Mouse (Mus musculus) heart, postnatal 0 days (tissue): ENCODE measurements around the gene Vwa7. TPM values are rescaled to one million over a fixed set of nuclear protein-coding genes. Genes with fewer than 3 reads are reported as not detected.
A peak's percentile ranks its signal among the peaks of the same experiment; 100 is the strongest.

Experiments used
- ATAC-seq: fragments of 200-750 bp; cut with Nextera tagmentation; 2 replicates; pipeline ENCODE4 v1.8.0; 2017; ENCODE audit warnings: low read depth, moderate number of reproducible peaks, moderate library complexity; ENCODE audit not compliant: insufficient read depth
- DNase-seq: peaks from one replicate; pipeline ENCODE4 v3.0.0-alpha.2; 2016; ENCODE audit warnings: low spot score
- H3K27ac ChIP-seq: fragments of 300-500 bp; sonication (generic); 2 replicates; pipeline ENCODE4 v1.5.1; 2014; ENCODE audit warnings: low read depth, mild to moderate bottlenecking
- H3K27me3 ChIP-seq: fragments of 300-500 bp; sonication (generic); 2 replicates; pipeline ENCODE4 v1.6.1; 2014; ENCODE audit warnings: low read length, mixed read lengths; ENCODE audit not compliant: control insufficient read depth, insufficient read depth
- H3K36me3 ChIP-seq: fragments of 300-500 bp; sonication (generic); replicated peaks from 2 replicates; pipeline ENCODE4 v1.6.1; 2014; ENCODE audit warnings: low read length, mixed read lengths; ENCODE audit not compliant: control insufficient read depth, insufficient read depth
- H3K4me1 ChIP-seq: fragments of 300-500 bp; sonication (generic); 2 replicates; pipeline ENCODE4 v1.6.1; 2014; ENCODE audit warnings: antibody characterized with exemption; ENCODE audit not compliant: control insufficient read depth, insufficient read depth
- H3K4me2 ChIP-seq: fragments of 300-500 bp; sonication (generic); 2 replicates; pipeline ENCODE4 v1.6.1; 2014; ENCODE audit warnings: low read depth, mild to moderate bottlenecking, low read length, moderate library complexity
- H3K4me3 ChIP-seq: fragments of 300-500 bp; sonication (generic); 2 replicates; pipeline ENCODE4 v1.5.1; 2014; ENCODE audit warnings: low read depth, low read length
- H3K9ac ChIP-seq: fragments of 300-500 bp; sonication (generic); replicated peaks from 2 replicates; pipeline ENCODE4 v1.6.1; 2014; ENCODE audit warnings: low read depth, low read length, mixed read lengths
- H3K9me3 ChIP-seq: fragments of 300-500 bp; sonication (generic); replicated peaks from 2 replicates; pipeline ENCODE4 v1.6.1; 2016; ENCODE audit warnings: low read length; ENCODE audit not compliant: control insufficient read depth
- CTCF ChIP-seq: IDR thresholded peaks from 2 replicates; pipeline ENCODE4 v1.5.1; 2016; ENCODE audit warnings: antibody characterized with exemption, control low read depth, low read depth
- EP300 ChIP-seq: IDR thresholded peaks from 2 replicates; pipeline ENCODE4 v1.6.1; 2016; ENCODE audit warnings: antibody characterized with exemption, low read depth
- WGBS: fragments of 180-500 bp; shearing (Covaris S2); extraction: QIAGEN DNeasy Blood & Tissue Kit; methylation state at CpG from one replicate; pipeline ENCODE4 v1.1.7; 2014; 5-methylcytosine and 5-hydroxymethylcytosine counted together
- polyA plus RNA-seq: library from polyadenylated mRNA; unstranded; fragments of >200 nt; fragmentation: Nextera tagmentation; extraction: Ambion mirVana; gene quantifications from 2 replicates; pipeline ENCODE4 v1.2.1, GENCODE M21; 2015
- total RNA-seq: library from RNA; depleted of rRNA; stranded (reverse); fragments of >200 nt; gene quantifications from 2 replicates; pipeline ENCODE4 v1.2.3, GENCODE M21; 2014; ENCODE audit warnings: low replicate concordance

Vwa7 gene
- total and polyA plus RNA-seq, 2 experiments from 2014 or later = 0.63 to 0.92 TPM

- TF ChIP-seq CTCF (no peak), EP300 (no peak)
- Histone ChIP-seq H3K4me1 (peaks cover 11% of the 10 kb centered on the region), H3K36me3 (peaks cover 7% of the 10 kb centered on the region; the same call in 1 of the 2 replicates), H3K4me2 (no peak overlapping the region), H3K27me3 (no peaks in the 10 kb centered on the region), H3K9me3 (no peaks in the 10 kb centered on the region), H3K27ac (no peak overlapping the region), H3K4me3 (no peak overlapping the region), H3K9ac (no peak overlapping the region)
- DNase-seq = no peak
- no peak for ATAC-seq
- 76% methylated on average over 11 of the region's 11 CpGs for WGBS
Measured at GRCm38 (mm10) chr17:35019894-35020293, 3.5 kb downstream of the Vwa7 start.

GRCm38 (mm10) chr17:35020551-35020950 is 4.2 kb downstream of the Vwa7 start:
- H3K4me1 ChIP-seq = peaks cover 11% of the 10 kb centered on the region
- ATAC-seq (no peak), DNase-seq (no peak)
- H3K27me3 ChIP-seq = 0 out of 2 replicates have a peak, but pooled peaks cover 1% of the 10 kb centered on the region
- TF ChIP-seq EP300 = no peak
- TF ChIP-seq CTCF = no peak
- H3K9ac ChIP-seq = no peak overlapping the region
- H3K27ac ChIP-seq = no peak overlapping the region
- no peak overlapping the region for H3K4me2 ChIP-seq
- 81% methylated on average over 8 of the region's 8 CpGs for WGBS
- no peaks in the 10 kb centered on the region for H3K9me3 ChIP-seq
- no peak overlapping the region for H3K4me3 ChIP-seq
- H3K36me3 ChIP-seq = peaks cover 1% of the 10 kb centered on the region; the same call in 1 of the 2 replicates

GRCm38 (mm10) chr17:35021163-35021808 is 4.9 kb downstream of the Vwa7 start:
- ATAC-seq (peak; percentile 34), DNase-seq (peak; percentile 76)
- H3K9me3 ChIP-seq = no peaks in the 10 kb centered on the region
- 6% methylated on average over 16 of the region's 17 CpGs for WGBS
- H3K9ac ChIP-seq = no peak overlapping the region
- peaks cover 7% of the 10 kb centered on the region for H3K4me1 ChIP-seq
- TF ChIP-seq CTCF (peak; percentile 99), EP300 (no peak; the same call in 1 of the 2 replicates)
- H3K4me3 ChIP-seq = no peak overlapping the region
- peak overlapping the region; percentile 40 for H3K4me2 ChIP-seq
- H3K27ac ChIP-seq = peak overlapping the region; percentile 88
- no peaks in the 10 kb centered on the region for H3K36me3 ChIP-seq
- 0 out of 2 replicates have a peak, but pooled peaks cover 3% of the 10 kb centered on the region for H3K27me3 ChIP-seq

- ATAC-seq = peak; percentile 78
- TF ChIP-seq EP300 (no peak; the same call in 1 of the 2 replicates), CTCF (peak; percentile 33)
- Histone ChIP-seq H3K36me3 (no peaks in the 10 kb centered on the region), H3K9me3 (no peaks in the 10 kb centered on the region), H3K4me3 (no peak overlapping the region), H3K27me3 (0 out of 2 replicates have a peak, but pooled peaks cover 3% of the 10 kb centered on the region), H3K4me1 (no peaks in the 10 kb centered on the region; the same call in 1 of the 2 replicates), H3K4me2 (peak overlapping the region; percentile 40; the same call in 1 of the 2 replicates), H3K27ac (peak overlapping the region; percentile 88), H3K9ac (no peak overlapping the region)
- DNase-seq = peak; percentile 76
- WGBS = 23% methylated on average over 6 of the region's 6 CpGs
Measured at GRCm38 (mm10) chr17:35021842-35022477, 5.6 kb downstream of the Vwa7 start.

- 0 out of 2 replicates have a peak, but pooled peaks cover 3% of the 10 kb centered on the region for H3K27me3 ChIP-seq
- TF ChIP-seq CTCF = no peak
- no peak for TF ChIP-seq EP300
- no peaks in the 10 kb centered on the region for H3K9me3 ChIP-seq
- H3K27ac ChIP-seq = peak overlapping the region; percentile 88
- no peaks in the 10 kb centered on the region; the same call in 1 of the 2 replicates for H3K4me1 ChIP-seq
- H3K4me3 ChIP-seq = no peak overlapping the region
- 86% methylated on average over 8 of the region's 8 CpGs for WGBS
- H3K9ac ChIP-seq = no peak overlapping the region
- no peak overlapping the region for H3K4me2 ChIP-seq
- no peak for DNase-seq
- ATAC-seq = no peak
- no peaks in the 10 kb centered on the region for H3K36me3 ChIP-seq
Measured at GRCm38 (mm10) chr17:35022541-35023060, 6.2 kb downstream of the Vwa7 start.
